Mouse (Mus musculus) heart, postnatal 10 days (tissue): ENCODE data around the gene Atoh8. TPM values are rescaled to one million over a fixed set of nuclear protein-coding genes. Genes with fewer than 3 reads are reported as not detected.
A peak's percentile ranks its signal among the peaks of the same experiment; 100 is the strongest.

Experiments used
- DNase-seq, 2 experiments: peaks; one replicate each; pipeline ENCODE4 v3.0.0; 2021
- intact Hi-C: fragments of 180-260 bp; cut with DNase I; formaldehyde crosslinking; loops from one replicate; pipeline ENCODE4 v1.15.1; 2025
- total RNA-seq, 2 experiments: library from RNA; stranded (reverse); gene quantifications; 2 replicates each; pipeline ENCODE4 v1.2.3; 2021

Gene Atoh8
- total RNA-seq, 2 experiments from 2014 or later, result 8.6 TPM

- DNase-seq, result peak; percentile 80 to 86
- intact Hi-C loops, result no loop called here
Measured at GRCm38 (mm10) chr6:72259474-72259873, 24.1 kb upstream of the Atoh8 start.

GRCm38 (mm10) chr6:72255294-72255693 lies 19.9 kb upstream of the Atoh8 start:
- no peak for DNase-seq
- intact Hi-C loops, result no loop called here

- peak; percentile 72 to 79 for DNase-seq
- intact Hi-C loops, result no loop called here
Measured at GRCm38 (mm10) chr6:72254588-72255075, 19.3 kb upstream of the Atoh8 start.

- DNase-seq, result peak; percentile 61 to 63
- intact Hi-C loops, result no loop called here
Measured at GRCm38 (mm10) chr6:72253911-72254587, 18.7 kb upstream of the Atoh8 start.

- peak in 1 of 2 experiments; percentile 23 for DNase-seq
Measured at GRCm38 (mm10) chr6:72253168-72253567, 17.8 kb upstream of the Atoh8 start.

GRCm38 (mm10) chr6:72252433-72252832 lies 17.1 kb upstream of the Atoh8 start:
- intact Hi-C loops, result no loop called here
- no peak for DNase-seq

More at GRCm38 (mm10) chr6:72253168-72253567, 17.8 kb upstream of the Atoh8 start:
- intact Hi-C loops, result no loop called here

- intact Hi-C loops, result no loop called here
- no peak for DNase-seq
Measured at GRCm38 (mm10) chr6:72249981-72250380, 14.6 kb upstream of the Atoh8 start.

- intact Hi-C loops, result no loop called here
- DNase-seq, result no peak
Measured at GRCm38 (mm10) chr6:72248150-72248914, 13.0 kb upstream of the Atoh8 start.

GRCm38 (mm10) chr6:72246303-72246702 lies 10.9 kb upstream of the Atoh8 start:
- no peak for DNase-seq
- intact Hi-C loops, result no loop called here

- intact Hi-C loops, result no loop called here
- peak; percentile 56 to 57 for DNase-seq
Measured at GRCm38 (mm10) chr6:72244569-72245285, 9.3 kb upstream of the Atoh8 start.

- intact Hi-C loops, result no loop called here
- DNase-seq, result peak; percentile 96
Measured at GRCm38 (mm10) chr6:72244144-72244549, 8.8 kb upstream of the Atoh8 start.

- DNase-seq, result no peak
- intact Hi-C loops, result no loop called here
Measured at GRCm38 (mm10) chr6:72242532-72243320, 7.3 kb upstream of the Atoh8 start.

GRCm38 (mm10) chr6:72241843-72242154 lies 6.4 kb upstream of the Atoh8 start:
- no peak for DNase-seq

GRCm38 (mm10) chr6:72241133-72241842 lies 5.9 kb upstream of the Atoh8 start:
- DNase-seq, result peak; percentile 71 to 79
- intact Hi-C loops, result no loop called here

More at GRCm38 (mm10) chr6:72241843-72242154, 6.4 kb upstream of the Atoh8 start:
- intact Hi-C loops, result no loop called here

- intact Hi-C loops, result no loop called here
- no peak for DNase-seq
Measured at GRCm38 (mm10) chr6:72240042-72240441, 4.7 kb upstream of the Atoh8 start.

- peak; percentile 90 to 94 for DNase-seq
- intact Hi-C loops, result loop anchor here (1.0 kb wide), 3 partner anchors 21 to 51 kb away; no protein-coding TSS in a partner anchor
Measured at GRCm38 (mm10) chr6:72237035-72237434, 1.7 kb upstream of the Atoh8 start.

GRCm38 (mm10) chr6:72235807-72236407 lies 530 bp upstream of the Atoh8 start:
- DNase-seq, result no peak
- intact Hi-C loops, result no loop called here

- peak in 1 of 2 experiments; percentile 58 for DNase-seq
- intact Hi-C loops, result no loop called here
Measured at GRCm38 (mm10) chr6:72234372-72235097, 842 bp downstream of the Atoh8 start.

GRCm38 (mm10) chr6:72233950-72234349 lies 1.4 kb downstream of the Atoh8 start:
- intact Hi-C loops, result no loop called here

More at GRCm38 (mm10) chr6:72233950-72234349, 1.4 kb downstream of the Atoh8 start:
- DNase-seq, result no peak
